In genomic region chr11:114261959-114262358, GRCm38 (mm10) we compare ENCODE assay signal across 21 mouse cellular contexts.
A peak's percentile ranks its signal among the peaks of the same experiment; 100 is the strongest.
DNase-seq lines count a peak whose midpoint lies in the region; TF ChIP-seq lines count a peak whose summit lies in the region.
"Had no signal": no experiment of that assay in that cellular context is flagged by ENCODE, and none has a peak within 500 bp of the region (broad histone marks: within the 10 kb centered on the region; RNA-seq: fewer than 3 reads in every experiment).

No protein-coding gene starts in this region.

- no peak for TF ChIP-seq CTCF in brain, embryonic 14.5 days (IDR thresholded peaks at IDR 0.05; ENCODE audit: borderline replicate concordance, extremely low read depth, insufficient read depth, insufficient read length)
- TF ChIP-seq CTCF in layer of hippocampus, adult 2 months (conservative IDR thresholded peaks at IDR 0.05), result no peak

- no peak for TF ChIP-seq POLR2A in brain, embryonic 14.5 days (IDR thresholded peaks at IDR 0.05; ENCODE audit: borderline replicate concordance, extremely low read depth, insufficient read depth, insufficient read length, poor library complexity, severe bottlenecking)

- H3K27ac ChIP-seq in layer of hippocampus, adult 2 months, result no peak overlapping the region
- H3K27ac ChIP-seq: embryonic facial prominence, embryonic 13.5 days; embryonic facial prominence, embryonic 15.5 days; forebrain, embryonic 10.5 days; forebrain, embryonic 12.5 days; forebrain, embryonic 15.5 days had no signal

- DNase-seq in ES-CJ7 (ENCODE audit: low read depth, low spot score), result peak; percentile 28
- peak; percentile 23 for DNase-seq in R1 (ENCODE audit: low read depth, low spot score)
- DNase-seq in brain, embryonic 14.5 days (ENCODE audit: low read depth), result peak; percentile 59
- no peak for DNase-seq in frontal cortex, postnatal 14 days (ENCODE audit: low spot score in 2 of 2)
- DNase-seq in layer of hippocampus, adult 2 months (ENCODE audit: low spot score in 2 of 2), result no peak
- DNase-seq: adrenal gland, adult 8-10 months; adrenal gland, postnatal 14 days; adrenal gland, postnatal 36 days; cerebellum, adult 11 months; cerebellum, adult 18-20 months; cerebellum, adult 8-10 months; cerebellum, adult 9-11 months; cerebellum, postnatal 14 days; cerebellum, postnatal 36 days; embryo, embryonic 11 days had no signal

- H3K4me3 ChIP-seq in layer of hippocampus, adult 2 months, result no peak overlapping the region
- H3K4me3 ChIP-seq: embryonic facial prominence, embryonic 13.5 days; embryonic facial prominence, embryonic 15.5 days; erythroblast, embryonic 14.5 days; forebrain, embryonic 10.5 days; forebrain, embryonic 12.5 days; forebrain, embryonic 15.5 days had no signal

Comparison
In these comparisons a context has a peak if more than half of its experiments do, and no peak if none do; other contexts are left out.
1. DNase-seq: peak in ES-CJ7 (single experiment), R1 (single experiment) and brain, embryonic 14.5 days (single experiment); none in frontal cortex, postnatal 14 days (0 of 2) and layer of hippocampus, adult 2 months (0 of 2).